Mouse (Mus musculus): ENCODE data around the gene Ly6g6e. TPM values are rescaled to one million over a fixed set of nuclear protein-coding genes. Genes with fewer than 3 reads are reported as not detected.
"Not testable (repeated sequence)": the region's sequence is repeated elsewhere in the genome, so short reads cannot be mapped to it uniquely, and the experiment has no call there.

The Ly6g6e gene
- total RNA-seq (2021): not detected in 2 replicates
- long read RNA-seq, experiment 1: 0 reads
- long read RNA-seq, experiment 2: 0 reads

GRCm38 (mm10) chr17:35076507-35077176 lies at the start of gene Ly6g6e:
Gene Ly6g6e, plus strand, starts transcription at chr17:35076902.
- no peak for DNase-seq

GRCm38 (mm10) chr17:35027277-35028068 lies 49.2 kb upstream of the Ly6g6e start, which contains the start of gene Sapcd1:
Gene Sapcd1, minus strand, starts transcription at chr17:35028016.
- DNase-seq: no peak

GRCm38 (mm10) chr17:35028315-35028714 lies 48.4 kb upstream of the Ly6g6e start:
- DNase-seq: no peak

GRCm38 (mm10) chr17:35029691-35030532 lies 46.8 kb upstream of the Ly6g6e start:
- DNase-seq: no peak

- peak; percentile 2 for DNase-seq
Measured at GRCm38 (mm10) chr17:35031272-35031671, 45.4 kb upstream of the Ly6g6e start.

- peak; percentile 3 for DNase-seq
Measured at GRCm38 (mm10) chr17:35031880-35032279, 44.8 kb upstream of the Ly6g6e start.

- no peak for DNase-seq
Measured at GRCm38 (mm10) chr17:35032323-35032870, 44.3 kb upstream of the Ly6g6e start.

GRCm38 (mm10) chr17:35033703-35034102 lies 43.0 kb upstream of the Ly6g6e start:
- DNase-seq: not testable (repeated sequence)

GRCm38 (mm10) chr17:35034896-35035295 lies 41.8 kb upstream of the Ly6g6e start:
- DNase-seq: peak; percentile 3

GRCm38 (mm10) chr17:35039121-35039873 lies 37.4 kb upstream of the Ly6g6e start:
- no peak for DNase-seq

GRCm38 (mm10) chr17:35043794-35044193 lies 32.9 kb upstream of the Ly6g6e start:
- no peak for DNase-seq

GRCm38 (mm10) chr17:35044904-35045806 lies 31.5 kb upstream of the Ly6g6e start:
- peak; percentile 7 for DNase-seq

- DNase-seq: peak; percentile 3
Measured at GRCm38 (mm10) chr17:35045807-35046680, 30.7 kb upstream of the Ly6g6e start.

GRCm38 (mm10) chr17:35046681-35047455 lies 29.8 kb upstream of the Ly6g6e start, which contains the start of gene Msh5:
Gene Msh5, minus strand, starts transcription at chr17:35046745.
- DNase-seq: peak; percentile 98

- peak; percentile 2 for DNase-seq
Measured at GRCm38 (mm10) chr17:35047688-35048087, 29.0 kb upstream of the Ly6g6e start.

GRCm38 (mm10) chr17:35048149-35048931 lies 28.4 kb upstream of the Ly6g6e start:
- peak; percentile 23 for DNase-seq

GRCm38 (mm10) chr17:35048932-35049440 lies 27.7 kb upstream of the Ly6g6e start:
- no peak for DNase-seq
